Mouse (Mus musculus) MEL (cell line): Measurements from ENCODE around the gene Macrod2. TPM values are rescaled to one million over a fixed set of nuclear protein-coding genes. Genes with fewer than 3 reads are reported as not detected.

Source experiments
- DNase-seq: peaks from one replicate; pipeline ENCODE4 v3.0.0; 2011; ENCODE audit warnings: low read depth, low spot score
- H3K27ac ChIP-seq: 2 replicates; pipeline ENCODE4 v1.5.1; 2012; ENCODE audit warnings: low read depth, mild to moderate bottlenecking, control low read depth, low read length, moderate library complexity; ENCODE audit not compliant: control insufficient read depth
- H3K27me3 ChIP-seq, 2 experiments: fragments of 150-350 bp in 1 of 2; sonication (generic) in 1 of 2; 2 replicates each; pipeline ENCODE4 v1.6.1; 2012; ENCODE audit warnings: low read length in 2 of 2, mild to moderate bottlenecking in 2 of 2, improper control_type of control experiment in 1 of 2, moderate library complexity in 1 of 2; ENCODE audit not compliant: insufficient read depth in 2 of 2, control insufficient read depth in 1 of 2
- H3K36me3 ChIP-seq, 2 experiments: 2 replicates each; pipeline ENCODE4 v1.6.1; 2012 to 2014; ENCODE audit warnings: low read length in 2 of 2, improper control_type of control experiment in 1 of 2, inconsistent platforms in 1 of 2, mild to moderate bottlenecking in 1 of 2; ENCODE audit not compliant: insufficient read depth in 2 of 2, control insufficient read depth in 1 of 2
- H3K4me1 ChIP-seq, 2 experiments: fragments of 150-350 bp in 1 of 2; sonication (generic) in 1 of 2; 2 replicates each; pipeline ENCODE4 v1.6.1; 2012; ENCODE audit warnings: low read length in 2 of 2, improper control_type of control experiment in 1 of 2, mild to moderate bottlenecking in 1 of 2; ENCODE audit not compliant: insufficient read depth in 2 of 2, control insufficient read depth in 1 of 2
- H3K4me3 ChIP-seq, 2 experiments: fragments of 150-350 bp in 1 of 2; sonication (generic) in 1 of 2; 2 replicates each; pipeline ENCODE4 v1.5.1; 2012; ENCODE audit warnings: low read depth in 2 of 2, low read length in 2 of 2, mild to moderate bottlenecking in 2 of 2, moderate library complexity in 2 of 2, control low read depth in 1 of 2, improper control_type of control experiment in 1 of 2; ENCODE audit not compliant: control insufficient read depth in 1 of 2, insufficient read depth in 1 of 2
- H3K79me2 ChIP-seq: 2 replicates; pipeline ENCODE4 v1.6.1; 2012; ENCODE audit warnings: mild to moderate bottlenecking, low read length, moderate library complexity; ENCODE audit not compliant: control insufficient read depth, poor library complexity, insufficient read depth
- H3K9ac ChIP-seq: 2 replicates; pipeline ENCODE4 v1.6.1; 2012; ENCODE audit warnings: low read depth, mild to moderate bottlenecking, control low read depth, low read length, moderate library complexity; ENCODE audit not compliant: control insufficient read depth, poor library complexity, severe bottlenecking
- H3K9me3 ChIP-seq: fragments of 150-350 bp; sonication (generic); replicated peaks from 2 replicates; pipeline ENCODE4 v1.6.1; 2012; ENCODE audit warnings: mild to moderate bottlenecking, low read length, improper control_type of control experiment, moderate library complexity; ENCODE audit not compliant: insufficient read depth
- CHD1 ChIP-seq: IDR thresholded peaks from 2 replicates; pipeline ENCODE4 v1.6.1; 2012; ENCODE audit warnings: low read depth, mild to moderate bottlenecking, inconsistent platforms, low read length, improper control_type of control experiment
- E2F4 ChIP-seq: IDR thresholded peaks from 2 replicates; pipeline ENCODE4 v1.6.1; 2011; ENCODE audit warnings: low read depth, low read length, improper control_type of control experiment, borderline replicate concordance
- ELF1 ChIP-seq: IDR thresholded peaks from 2 replicates; pipeline ENCODE4 v1.6.1; 2014; ENCODE audit warnings: low read depth, mild to moderate bottlenecking, inconsistent platforms, low read length, improper control_type of control experiment, moderate library complexity
- EP300 ChIP-seq, 2 experiments: IDR thresholded peaks; 2 replicates each; pipeline ENCODE4 v1.6.1; 2011; ENCODE audit warnings: improper control_type of control experiment in 2 of 2, low read length in 2 of 2, low read depth in 1 of 2, mild to moderate bottlenecking in 1 of 2
- GABPA ChIP-seq: IDR thresholded peaks from 2 replicates; pipeline ENCODE4 v1.6.1; 2012; ENCODE audit warnings: low read depth, mild to moderate bottlenecking, inconsistent platforms, low read length, improper control_type of control experiment, moderate library complexity
- MYB ChIP-seq: IDR thresholded peaks from 2 replicates; pipeline ENCODE4 v1.6.1; 2011; ENCODE audit warnings: mild to moderate bottlenecking, low read depth, low read length, improper control_type of control experiment
- MYC ChIP-seq: IDR thresholded peaks from 2 replicates; pipeline ENCODE4 v1.6.1; 2011; ENCODE audit warnings: low read depth, mild to moderate bottlenecking, low read length, improper control_type of control experiment, moderate library complexity
- NRF1 ChIP-seq: IDR thresholded peaks from 2 replicates; pipeline ENCODE4 v1.6.1; 2014; ENCODE audit warnings: low read depth, mild to moderate bottlenecking, inconsistent platforms, low read length, improper control_type of control experiment, moderate library complexity; ENCODE audit not compliant: poor library complexity, insufficient read depth, severe bottlenecking
- POLR2AphosphoS2 ChIP-seq: IDR thresholded peaks from 2 replicates; pipeline ENCODE4 v1.6.1; 2011; ENCODE audit warnings: low read length, improper control_type of control experiment
- POLR2AphosphoS5 ChIP-seq: IDR thresholded peaks from 2 replicates; pipeline ENCODE4 v1.6.1; 2012; ENCODE audit warnings: low read depth, borderline replicate concordance, mild to moderate bottlenecking, inconsistent platforms, low read length, moderate library complexity, mixed read lengths
- RAD21 ChIP-seq: IDR thresholded peaks from 2 replicates; pipeline ENCODE4 v1.6.1; 2011; ENCODE audit warnings: mild to moderate bottlenecking, low read depth, low read length, improper control_type of control experiment
- TBP ChIP-seq: IDR thresholded peaks from 2 replicates; pipeline ENCODE4 v1.8.0; 2011; ENCODE audit warnings: low read depth, low read length, improper control_type of control experiment
- TCF12 ChIP-seq: IDR thresholded peaks from 2 replicates; pipeline ENCODE4 v1.6.1; 2014; ENCODE audit warnings: low read depth, mild to moderate bottlenecking, inconsistent platforms, low read length, improper control_type of control experiment, moderate library complexity
- UBTF ChIP-seq: IDR thresholded peaks from 2 replicates; pipeline ENCODE4 v1.6.1; 2012; ENCODE audit warnings: low read depth, mild to moderate bottlenecking, inconsistent platforms, low read length, improper control_type of control experiment, moderate library complexity, borderline replicate concordance; ENCODE audit not compliant: insufficient read depth
- USF1 ChIP-seq: IDR thresholded peaks from 2 replicates; pipeline ENCODE4 v1.6.1; 2014; ENCODE audit warnings: low read depth, mild to moderate bottlenecking, inconsistent platforms, low read length, improper control_type of control experiment, moderate library complexity
- ZC3H11A ChIP-seq: IDR thresholded peaks from 2 replicates; pipeline ENCODE4 v1.6.1; 2012; ENCODE audit warnings: low read depth, mild to moderate bottlenecking, inconsistent platforms, low read length, improper control_type of control experiment
- ZMIZ1 ChIP-seq: IDR thresholded peaks from 2 replicates; pipeline ENCODE4 v1.6.1; 2012; ENCODE audit warnings: low read depth, mild to moderate bottlenecking, inconsistent platforms, low read length, improper control_type of control experiment, moderate library complexity
- polyA plus RNA-seq, 2 experiments: library from polyadenylated mRNA; stranded (reverse) in 1 of 2; unstranded in 1 of 2; fragments of >175 nt in 1 of 2; fragments of >200 nt in 1 of 2; gene quantifications; 2 replicates each; pipeline versions ENCODE4 v1.2.1 to v1.2.4; 2012; ENCODE audit warnings: low replicate concordance in 2 of 2, low read depth in 1 of 2; ENCODE audit not compliant: insufficient read length in 2 of 2, insufficient read depth in 1 of 2, missing spikeins in 1 of 2
- total RNA-seq: library from RNA; depleted of rRNA; stranded (reverse); fragments of 300-350 nt; gene quantifications from 2 replicates; pipeline ENCODE4 v1.2.3, GENCODE M21; 2012

Gene Macrod2
- total and polyA plus RNA-seq, 3 experiments: not detected

- Histone ChIP-seq H3K4me1 (no peaks in the 10 kb centered on the region), H3K27ac (no peak overlapping the region), H3K36me3 (no peaks in the 10 kb centered on the region), H3K27me3 (no peaks in the 10 kb centered on the region), H3K79me2 (no peaks in the 10 kb centered on the region), H3K4me3 (no peak overlapping the region), H3K9me3 (no peaks in the 10 kb centered on the region), H3K9ac (no peak overlapping the region)
- no peak for TF ChIP-seq MYB
- no peak for TF ChIP-seq POLR2AphosphoS5
- no peak for TF ChIP-seq MYC
- TF ChIP-seq E2F4: no peak
- no peak for TF ChIP-seq UBTF
- no peak for TF ChIP-seq ELF1
- TF ChIP-seq CHD1: no peak
- no peak for TF ChIP-seq TCF12
- no peak for TF ChIP-seq ZC3H11A
- TF ChIP-seq ZMIZ1: no peak
- TF ChIP-seq EP300 (IDR thresholded peaks at IDR 0.05; ENCODE audit: low read depth in 1 of 2, low read length in 2 of 2): no peak
- TF ChIP-seq USF1: no peak
- no peak for TF ChIP-seq POLR2AphosphoS2
- no peak for DNase-seq
Observed at GRCm38 (mm10) chr2:140758881-140759280, 363.8 kb downstream of the Macrod2 start.

- no peaks in the 10 kb centered on the region for H3K9me3 ChIP-seq
- H3K4me3 ChIP-seq: no peak overlapping the region
- H3K4me1 ChIP-seq: no peaks in the 10 kb centered on the region
- DNase-seq: no peak
- no peaks in the 10 kb centered on the region for H3K79me2 ChIP-seq
- H3K27ac ChIP-seq: no peak overlapping the region
- no peaks in the 10 kb centered on the region for H3K27me3 ChIP-seq
- TF ChIP-seq ELF1 (no peak), UBTF (no peak), GABPA (no peak), TBP (no peak), NRF1 (no peak), RAD21 (no peak)
- H3K36me3 ChIP-seq: no peaks in the 10 kb centered on the region
- H3K9ac ChIP-seq: no peak overlapping the region
Observed at GRCm38 (mm10) chr2:140759732-140760131, 364.6 kb downstream of the Macrod2 start.
